Mouse (Mus musculus): Measurements from ENCODE around the gene Kin. TPM values are rescaled to one million over a fixed set of nuclear protein-coding genes. Genes with fewer than 3 reads are reported as not detected.

Gene Kin
- polyA plus RNA-seq (2012; rRNA removed), result 9.9 and 12.3 TPM in 2 replicates

GRCm38 (mm10) chr2:10080310-10081010 is at the start of gene Kin, which contains the start of gene Atp5c1:
Gene Kin (plus strand): TSS chr2:10080593.
Gene Atp5c1 (minus strand): TSS chr2:10080510.
- TF ChIP-seq POLR2A (IDR thresholded peaks at IDR 0.05; ENCODE audit: extremely low read depth, insufficient read depth, low read length) (peak; percentile 85), CTCF (IDR thresholded peaks at IDR 0.05; ENCODE audit: extremely low read depth, insufficient read depth, low read length) (0 out of 2 replicates have a peak, but pooled peaks have one; percentile 4)
- peak within 1 kb of the TSS; percentile 82 for H3K4me3 ChIP-seq (ENCODE audit: insufficient read depth, low read length)
- H3K4me1 ChIP-seq (ENCODE audit: control insufficient read depth, insufficient read depth, low read length), result peaks cover 21% of the 10 kb centered on the region
- H3K27ac ChIP-seq (ENCODE audit: insufficient read depth, low read length), result peak within 1 kb of the TSS; percentile 96

- Histone ChIP-seq H3K27ac (ENCODE audit: insufficient read depth, low read length) (no peak overlapping the region), H3K4me3 (ENCODE audit: insufficient read depth, low read length) (no peak overlapping the region), H3K4me1 (ENCODE audit: control insufficient read depth, insufficient read depth, low read length) (no peaks in the 10 kb centered on the region; the same call in 1 of the 2 replicates)
- no peak for TF ChIP-seq POLR2A (IDR thresholded peaks at IDR 0.05; ENCODE audit: extremely low read depth, insufficient read depth, low read length)
- no peak for TF ChIP-seq CTCF (IDR thresholded peaks at IDR 0.05; ENCODE audit: extremely low read depth, insufficient read depth, low read length)
Measured at GRCm38 (mm10) chr2:10033684-10034083, 46.7 kb upstream of the Kin start.

- no peak overlapping the region for H3K4me3 ChIP-seq (ENCODE audit: insufficient read depth, low read length)
- TF ChIP-seq POLR2A (IDR thresholded peaks at IDR 0.05; ENCODE audit: extremely low read depth, insufficient read depth, low read length) (no peak), CTCF (IDR thresholded peaks at IDR 0.05; ENCODE audit: extremely low read depth, insufficient read depth, low read length) (no peak)
- no peaks in the 10 kb centered on the region; the same call in 1 of the 2 replicates for H3K4me1 ChIP-seq (ENCODE audit: control insufficient read depth, insufficient read depth, low read length)
Measured at GRCm38 (mm10) chr2:10034976-10035375, 45.4 kb upstream of the Kin start.

GRCm38 (mm10) chr2:10047758-10048436 is 32.5 kb upstream of the Kin start:
- TF ChIP-seq CTCF (IDR thresholded peaks at IDR 0.05; ENCODE audit: extremely low read depth, insufficient read depth, low read length) (no peak), POLR2A (IDR thresholded peaks at IDR 0.05; ENCODE audit: extremely low read depth, insufficient read depth, low read length) (no peak)
- Histone ChIP-seq H3K4me3 (ENCODE audit: insufficient read depth, low read length) (peak overlapping the region; percentile 61), H3K4me1 (ENCODE audit: control insufficient read depth, insufficient read depth, low read length) (peaks cover 1% of the 10 kb centered on the region; the same call in 1 of the 2 replicates), H3K27ac (ENCODE audit: insufficient read depth, low read length) (no peak overlapping the region)

More at GRCm38 (mm10) chr2:10034976-10035375, 45.4 kb upstream of the Kin start:
- no peak overlapping the region for H3K27ac ChIP-seq (ENCODE audit: insufficient read depth, low read length)

GRCm38 (mm10) chr2:10048461-10048860 is 31.9 kb upstream of the Kin start, which contains the start of gene Taf3:
Gene Taf3 (minus strand): TSS chr2:10048596.
- Histone ChIP-seq H3K4me3 (ENCODE audit: insufficient read depth, low read length) (peak within 1 kb of the TSS; percentile 61), H3K4me1 (ENCODE audit: control insufficient read depth, insufficient read depth, low read length) (peaks cover 3% of the 10 kb centered on the region; the same call in 1 of the 2 replicates), H3K27ac (ENCODE audit: insufficient read depth, low read length) (no peak within 1 kb of the TSS)
- TF ChIP-seq POLR2A (IDR thresholded peaks at IDR 0.05; ENCODE audit: extremely low read depth, insufficient read depth, low read length), result 0 out of 2 replicates have a peak, but pooled peaks have one; percentile 45
- no peak for TF ChIP-seq CTCF (IDR thresholded peaks at IDR 0.05; ENCODE audit: extremely low read depth, insufficient read depth, low read length)

DNA sequence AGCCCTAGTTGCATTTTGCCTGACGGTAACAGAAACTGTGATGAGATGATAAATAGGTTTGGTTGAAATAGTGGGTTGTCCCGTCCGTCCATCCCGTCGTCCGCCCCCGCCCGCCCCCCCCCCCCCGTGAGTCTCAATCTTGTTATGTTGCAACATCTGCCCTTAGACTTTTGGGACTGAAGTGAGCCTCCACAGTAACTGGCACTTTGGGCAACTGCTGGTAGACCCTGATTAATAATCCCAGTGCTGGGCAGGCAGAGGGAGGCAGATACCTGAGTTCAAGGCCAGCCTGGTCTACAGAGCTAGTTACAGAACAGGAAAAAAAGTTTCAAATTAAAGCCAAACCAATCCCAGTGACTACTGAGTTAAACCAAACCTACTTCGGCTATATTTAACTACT is 30.9 kb upstream of the Kin start:
- peak overlapping the region; percentile 61; the same call in 1 of the 2 replicates for H3K4me3 ChIP-seq (ENCODE audit: insufficient read depth, low read length)

GRCm38 (mm10) chr2:10050878-10051277 is 29.5 kb upstream of the Kin start:
- Histone ChIP-seq H3K4me1 (ENCODE audit: control insufficient read depth, insufficient read depth, low read length) (peaks cover 3% of the 10 kb centered on the region; the same call in 1 of the 2 replicates), H3K27ac (ENCODE audit: insufficient read depth, low read length) (no peak overlapping the region), H3K4me3 (ENCODE audit: insufficient read depth, low read length) (no peak overlapping the region)
- TF ChIP-seq POLR2A (IDR thresholded peaks at IDR 0.05; ENCODE audit: extremely low read depth, insufficient read depth, low read length) (no peak), CTCF (IDR thresholded peaks at IDR 0.05; ENCODE audit: extremely low read depth, insufficient read depth, low read length) (no peak)

More for the DNA sequence above, 30.9 kb upstream of the Kin start:
- Histone ChIP-seq H3K27ac (ENCODE audit: insufficient read depth, low read length) (no peak overlapping the region), H3K4me1 (ENCODE audit: control insufficient read depth, insufficient read depth, low read length) (peaks cover 3% of the 10 kb centered on the region; the same call in 1 of the 2 replicates)
- TF ChIP-seq POLR2A (IDR thresholded peaks at IDR 0.05; ENCODE audit: extremely low read depth, insufficient read depth, low read length) (no peak), CTCF (IDR thresholded peaks at IDR 0.05; ENCODE audit: extremely low read depth, insufficient read depth, low read length) (no peak)

DNA sequence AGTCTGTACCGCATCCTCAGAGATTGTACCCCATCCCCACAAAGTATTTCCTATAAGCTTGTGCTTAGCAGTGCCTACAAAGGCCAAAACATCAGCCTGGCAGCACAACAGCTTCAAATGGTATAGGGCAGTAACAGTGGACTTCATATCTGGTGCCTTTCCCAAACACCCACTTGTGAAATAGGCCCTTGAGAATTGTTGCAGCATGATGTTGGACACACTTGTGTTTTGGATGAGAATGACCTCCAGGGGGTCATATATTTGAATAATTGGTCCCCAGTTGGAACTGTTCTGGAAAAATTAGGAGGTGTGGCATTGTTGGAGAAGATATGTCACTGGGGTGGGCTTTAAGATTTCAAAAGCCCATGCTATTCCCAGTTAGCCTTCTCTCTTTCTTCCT is 28.4 kb upstream of the Kin start:
- no peak overlapping the region for H3K27ac ChIP-seq (ENCODE audit: insufficient read depth, low read length)
- peaks cover 3% of the 10 kb centered on the region; the same call in 1 of the 2 replicates for H3K4me1 ChIP-seq (ENCODE audit: control insufficient read depth, insufficient read depth, low read length)
- no peak overlapping the region for H3K4me3 ChIP-seq (ENCODE audit: insufficient read depth, low read length)
- TF ChIP-seq POLR2A (IDR thresholded peaks at IDR 0.05; ENCODE audit: extremely low read depth, insufficient read depth, low read length) (no peak), CTCF (IDR thresholded peaks at IDR 0.05; ENCODE audit: extremely low read depth, insufficient read depth, low read length) (no peak)

GRCm38 (mm10) chr2:10058836-10059235 is 21.6 kb upstream of the Kin start:
- Histone ChIP-seq H3K4me3 (ENCODE audit: insufficient read depth, low read length) (no peak overlapping the region), H3K4me1 (ENCODE audit: control insufficient read depth, insufficient read depth, low read length) (no peaks in the 10 kb centered on the region), H3K27ac (ENCODE audit: insufficient read depth, low read length) (no peak overlapping the region)
- TF ChIP-seq CTCF (IDR thresholded peaks at IDR 0.05; ENCODE audit: extremely low read depth, insufficient read depth, low read length) (no peak), POLR2A (IDR thresholded peaks at IDR 0.05; ENCODE audit: extremely low read depth, insufficient read depth, low read length) (no peak)
